Mouse (Mus musculus) gastrocnemius, postnatal 10 days (tissue): Measurements from ENCODE around the gene Wdr49. TPM values are rescaled to one million over a fixed set of nuclear protein-coding genes. Genes with fewer than 3 reads are reported as not detected.
A peak's percentile ranks its signal among the peaks of the same experiment; 100 is the strongest.

ENCODE experiments used
- DNase-seq: peaks from one replicate; pipeline ENCODE4 v3.0.0; 2021; ENCODE audit warnings: mixed read lengths
- long read RNA-seq, 2 experiments: library from polyadenylated mRNA; stranded (forward); transcript quantifications; one replicate each; pipeline ENCODE4 v2.0.0; 2021
- total RNA-seq, 2 experiments: library from RNA; stranded (reverse); gene quantifications; 2 replicates each; pipeline ENCODE4 v1.2.3; 2021

Gene Wdr49
- total RNA-seq = not detected
- long read RNA-seq, experiment 1 = 0 reads
- long read RNA-seq, experiment 2 = 0 reads

- no peak for DNase-seq
Observed at GRCm38 (mm10) chr3:75482056-75482455, at the start of gene Wdr49. Wdr49 (minus strand) TSS chr3:75482156.

GRCm38 (mm10) chr3:75531074-75531473, 49.1 kb upstream of the Wdr49 start:
- no peak for DNase-seq

- no peak for DNase-seq
Observed at GRCm38 (mm10) chr3:75522527-75522926, 40.6 kb upstream of the Wdr49 start.

GRCm38 (mm10) chr3:75521314-75521713, 39.4 kb upstream of the Wdr49 start:
- no peak for DNase-seq

GRCm38 (mm10) chr3:75517631-75518250, 35.8 kb upstream of the Wdr49 start:
- DNase-seq = peak; percentile 59

- no peak for DNase-seq
Observed at GRCm38 (mm10) chr3:75498961-75499960, 17.3 kb upstream of the Wdr49 start.

GRCm38 (mm10) chr3:75492913-75493312, 11.0 kb upstream of the Wdr49 start:
- no peak for DNase-seq

- no peak for DNase-seq
Observed at GRCm38 (mm10) chr3:75475106-75475505, 6.8 kb downstream of the Wdr49 start.

GRCm38 (mm10) chr3:75474657-75475056, 7.3 kb downstream of the Wdr49 start:
- no peak for DNase-seq

- DNase-seq = no peak
Observed at GRCm38 (mm10) chr3:75468154-75468553, 13.8 kb downstream of the Wdr49 start.

- no peak for DNase-seq
Observed at GRCm38 (mm10) chr3:75430564-75431181, 51.3 kb downstream of the Wdr49 start.

- no peak for DNase-seq
Observed at GRCm38 (mm10) chr3:75395918-75396317, 86.0 kb downstream of the Wdr49 start.

GRCm38 (mm10) chr3:75395121-75395895, 86.6 kb downstream of the Wdr49 start:
- no peak for DNase-seq

GRCm38 (mm10) chr3:75394487-75394886, 87.5 kb downstream of the Wdr49 start:
- DNase-seq = no peak

- DNase-seq = no peak
Observed at GRCm38 (mm10) chr3:75381776-75382175, 100.2 kb downstream of the Wdr49 start.

- no peak for DNase-seq
Observed at GRCm38 (mm10) chr3:75353972-75354371, 128.0 kb downstream of the Wdr49 start.

GRCm38 (mm10) chr3:75337196-75337595, 144.8 kb downstream of the Wdr49 start:
- DNase-seq = no peak

GRCm38 (mm10) chr3:75320999-75321398, 161.0 kb downstream of the Wdr49 start:
- DNase-seq = no peak

GRCm38 (mm10) chr3:75308861-75309260, 173.1 kb downstream of the Wdr49 start:
- DNase-seq = no peak

GRCm38 (mm10) chr3:75308228-75308627, 173.7 kb downstream of the Wdr49 start:
- DNase-seq = no peak

- DNase-seq = no peak
Observed at GRCm38 (mm10) chr3:75305584-75305983, 176.4 kb downstream of the Wdr49 start.

GRCm38 (mm10) chr3:75304621-75305020, 177.3 kb downstream of the Wdr49 start:
- no peak for DNase-seq
